Mouse (Mus musculus): ENCODE data around the gene Coro6. TPM values are rescaled to one million over a fixed set of nuclear protein-coding genes. Genes with fewer than 3 reads are reported as not detected.

Coro6 gene
- total and polyA plus RNA-seq, 2 experiments from 2014 or later: 30.1 to 45.8 TPM

DNA sequence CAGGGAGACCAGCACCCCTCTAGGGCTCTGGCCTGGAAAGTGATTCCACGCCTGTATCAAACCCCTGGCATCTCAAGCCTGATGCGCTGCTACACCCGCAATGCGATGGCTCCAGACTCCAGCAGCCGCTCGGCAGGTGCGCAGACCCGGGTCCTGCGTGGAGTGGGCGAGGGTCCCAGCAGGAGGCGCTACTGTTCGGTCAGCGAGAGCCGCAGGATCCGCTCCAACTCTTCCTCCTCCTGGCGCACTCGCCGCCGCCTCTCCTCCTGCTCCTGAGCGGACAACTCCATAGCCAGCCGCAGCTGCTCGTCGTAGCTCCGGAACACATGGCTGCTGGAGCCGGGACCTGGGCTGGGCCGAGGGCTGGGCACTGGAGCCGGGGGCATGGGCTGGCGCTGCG, 9.2 kb downstream of the Coro6 start:
- Histone ChIP-seq H3K4me2 (ENCODE audit: low read depth, low read length) (no peak overlapping the region), H3K4me1 (ENCODE audit: control insufficient read depth, insufficient read depth) (no peaks in the 10 kb centered on the region; the same call in 1 of the 2 replicates), H3K27me3 (ENCODE audit: control insufficient read depth, insufficient read depth, low read length) (no peaks in the 10 kb centered on the region), H3K36me3 (replicated peaks; ENCODE audit: control insufficient read depth, insufficient read depth, low read length) (peaks cover 11% of the 10 kb centered on the region), H3K9ac (replicated peaks; ENCODE audit: low read depth, low read length) (no peak overlapping the region), H3K4me3 (ENCODE audit: low read depth, low read length) (no peak overlapping the region), H3K27ac (ENCODE audit: low read depth) (no peak overlapping the region), H3K9me3 (replicated peaks; ENCODE audit: control insufficient read depth, low read length) (no peaks in the 10 kb centered on the region)
- no peak for DNase-seq (ENCODE audit: low spot score)
- no peak for TF ChIP-seq EP300 (IDR thresholded peaks at IDR 0.05; ENCODE audit: low read depth)
- no peak for TF ChIP-seq CTCF (IDR thresholded peaks at IDR 0.05; ENCODE audit: low read depth)
- ATAC-seq (ENCODE audit: insufficient read depth, low read depth): no peak
- 81% methylated on average over 29 of the region's 29 CpGs for WGBS

DNA sequence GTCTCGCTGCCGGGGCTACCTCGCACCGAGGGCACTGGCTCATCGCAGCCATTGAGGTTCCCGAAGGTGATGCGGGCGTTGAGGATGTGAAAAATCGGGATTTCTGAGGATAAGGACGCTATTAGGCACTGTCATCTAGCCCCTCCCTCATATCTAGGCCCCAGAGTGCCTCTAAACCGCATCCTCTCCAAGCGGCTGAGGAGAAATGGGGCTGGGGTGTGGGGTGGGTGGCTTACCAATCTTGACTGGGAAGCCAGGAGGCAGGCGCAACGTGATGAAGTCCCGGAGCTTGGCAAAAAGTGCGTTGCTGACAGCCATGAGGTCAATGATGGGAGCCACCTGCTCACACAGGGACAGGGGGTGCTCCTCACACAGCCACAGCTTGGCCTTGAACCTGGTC, 10.6 kb downstream of the Coro6 start:
- WGBS: 81% methylated on average over 16 of the region's 16 CpGs
- Histone ChIP-seq H3K36me3 (replicated peaks; ENCODE audit: control insufficient read depth, insufficient read depth, low read length) (peaks cover 11% of the 10 kb centered on the region), H3K9me3 (replicated peaks; ENCODE audit: control insufficient read depth, low read length) (no peaks in the 10 kb centered on the region), H3K27ac (ENCODE audit: low read depth) (no peak overlapping the region), H3K4me2 (ENCODE audit: low read depth, low read length) (no peak overlapping the region), H3K4me1 (ENCODE audit: control insufficient read depth, insufficient read depth) (no peaks in the 10 kb centered on the region; the same call in 1 of the 2 replicates), H3K4me3 (ENCODE audit: low read depth, low read length) (no peak overlapping the region), H3K27me3 (ENCODE audit: control insufficient read depth, insufficient read depth, low read length) (no peaks in the 10 kb centered on the region), H3K9ac (replicated peaks; ENCODE audit: low read depth, low read length) (no peak overlapping the region)
- no peak for TF ChIP-seq CTCF (IDR thresholded peaks at IDR 0.05; ENCODE audit: low read depth)
- ATAC-seq (ENCODE audit: insufficient read depth, low read depth) (no peak), DNase-seq (ENCODE audit: low spot score) (no peak)

DNA sequence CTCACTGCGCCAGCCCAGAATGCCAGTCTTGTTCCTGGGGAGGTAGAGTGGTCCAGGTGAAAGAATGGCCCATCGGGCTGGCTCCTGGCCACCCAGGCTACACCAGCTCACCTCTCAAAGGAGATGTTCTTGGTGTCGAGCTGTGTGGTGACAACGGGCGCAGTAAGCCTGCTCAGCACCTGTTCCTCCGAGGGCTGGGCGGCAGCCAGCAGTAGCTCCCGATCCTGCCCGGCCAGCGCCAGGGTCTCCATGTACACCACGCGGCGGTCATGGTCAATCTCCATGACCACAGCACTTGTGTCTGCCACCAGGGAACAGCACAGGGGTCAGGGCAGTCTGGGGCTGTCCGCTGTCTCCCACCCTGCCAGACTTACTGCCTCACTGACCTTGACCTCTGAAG, 14.0 kb downstream of the Coro6 start:
- Histone ChIP-seq H3K4me3 (ENCODE audit: low read depth, low read length) (no peak overlapping the region), H3K9ac (replicated peaks; ENCODE audit: low read depth, low read length) (no peak overlapping the region), H3K4me1 (ENCODE audit: control insufficient read depth, insufficient read depth) (no peaks in the 10 kb centered on the region), H3K27ac (ENCODE audit: low read depth) (no peak overlapping the region), H3K36me3 (replicated peaks; ENCODE audit: control insufficient read depth, insufficient read depth, low read length) (peaks cover 5% of the 10 kb centered on the region), H3K9me3 (replicated peaks; ENCODE audit: control insufficient read depth, low read length) (no peaks in the 10 kb centered on the region), H3K4me2 (ENCODE audit: low read depth, low read length) (no peak overlapping the region), H3K27me3 (ENCODE audit: control insufficient read depth, insufficient read depth, low read length) (no peaks in the 10 kb centered on the region)
- DNase-seq (ENCODE audit: low spot score) (no peak), ATAC-seq (ENCODE audit: insufficient read depth, low read depth) (no peak)
- WGBS: 92% methylated on average over 14 of the region's 14 CpGs
- no peak for TF ChIP-seq CTCF (IDR thresholded peaks at IDR 0.05; ENCODE audit: low read depth)
- no peak for TF ChIP-seq EP300 (IDR thresholded peaks at IDR 0.05; ENCODE audit: low read depth)

DNA sequence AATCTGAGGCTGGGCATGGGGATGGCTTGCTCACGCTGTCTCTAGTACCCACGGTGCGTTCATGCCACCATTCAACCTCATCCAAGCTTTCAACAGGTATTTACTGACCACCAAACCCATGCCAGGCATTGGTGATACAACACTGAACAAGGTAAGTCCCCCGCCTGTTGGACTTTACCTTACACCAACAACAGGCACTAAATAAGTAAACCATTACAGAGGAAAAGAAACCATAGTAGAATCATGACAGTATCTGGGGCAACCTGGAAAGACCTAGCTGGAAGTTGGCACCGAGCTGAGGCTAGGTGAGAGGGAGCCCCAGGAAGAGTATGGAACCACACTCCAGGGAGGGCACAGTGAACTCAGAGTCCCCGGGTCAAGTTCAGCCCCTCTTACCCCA, 14.7 kb downstream of the Coro6 start:
- 85% methylated on average over 6 of the region's 6 CpGs for WGBS

DNA sequence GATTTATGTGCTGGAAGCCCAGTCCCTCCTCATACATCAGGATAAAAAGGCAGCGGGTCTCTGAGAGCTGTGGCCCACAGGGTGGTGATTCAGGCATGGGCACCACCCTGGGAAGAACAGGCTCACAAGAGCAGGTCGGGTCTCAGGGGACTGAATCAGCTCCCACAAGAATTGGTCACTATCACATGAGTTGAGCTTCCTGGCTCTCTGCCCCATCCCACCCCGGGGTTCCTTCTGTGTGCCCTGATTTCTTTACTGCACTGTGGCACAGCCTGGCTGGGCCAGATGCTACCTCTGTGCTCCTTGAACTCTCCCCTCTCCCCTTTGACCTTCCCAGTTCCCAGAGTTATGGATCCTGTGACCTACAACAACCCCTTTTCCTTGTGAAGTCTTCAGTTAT, 20.8 kb downstream of the Coro6 start:
- peaks cover 6% of the 10 kb centered on the region for H3K4me1 ChIP-seq (ENCODE audit: control insufficient read depth, insufficient read depth)
- no peak overlapping the region for H3K4me3 ChIP-seq (ENCODE audit: low read depth, low read length)
- TF ChIP-seq CTCF (IDR thresholded peaks at IDR 0.05; ENCODE audit: low read depth) (no peak), EP300 (IDR thresholded peaks at IDR 0.05; ENCODE audit: low read depth) (no peak)
- no peaks in the 10 kb centered on the region for H3K9me3 ChIP-seq (replicated peaks; ENCODE audit: control insufficient read depth, low read length)
- no peak overlapping the region for H3K4me2 ChIP-seq (ENCODE audit: low read depth, low read length)
- no peaks in the 10 kb centered on the region for H3K36me3 ChIP-seq (replicated peaks; ENCODE audit: control insufficient read depth, insufficient read depth, low read length)
- 52% methylated on average over 3 of the region's 3 CpGs for WGBS
- ATAC-seq (ENCODE audit: insufficient read depth, low read depth): no peak
- H3K9ac ChIP-seq (replicated peaks; ENCODE audit: low read depth, low read length): no peak overlapping the region
- H3K27me3 ChIP-seq (ENCODE audit: control insufficient read depth, insufficient read depth, low read length): no peaks in the 10 kb centered on the region
- DNase-seq (ENCODE audit: low spot score): no peak
- no peak overlapping the region for H3K27ac ChIP-seq (ENCODE audit: low read depth)

More for the DNA sequence above, 14.7 kb downstream of the Coro6 start:
- Histone ChIP-seq H3K4me2 (ENCODE audit: low read depth, low read length) (no peak overlapping the region), H3K36me3 (replicated peaks; ENCODE audit: control insufficient read depth, insufficient read depth, low read length) (peaks cover 4% of the 10 kb centered on the region), H3K4me1 (ENCODE audit: control insufficient read depth, insufficient read depth) (no peaks in the 10 kb centered on the region), H3K9me3 (replicated peaks; ENCODE audit: control insufficient read depth, low read length) (no peaks in the 10 kb centered on the region), H3K27ac (ENCODE audit: low read depth) (no peak overlapping the region), H3K4me3 (ENCODE audit: low read depth, low read length) (no peak overlapping the region), H3K9ac (replicated peaks; ENCODE audit: low read depth, low read length) (no peak overlapping the region), H3K27me3 (ENCODE audit: control insufficient read depth, insufficient read depth, low read length) (no peaks in the 10 kb centered on the region)
- ATAC-seq (ENCODE audit: insufficient read depth, low read depth) (no peak), DNase-seq (ENCODE audit: low spot score) (no peak)
- no peak for TF ChIP-seq EP300 (IDR thresholded peaks at IDR 0.05; ENCODE audit: low read depth)
- TF ChIP-seq CTCF (IDR thresholded peaks at IDR 0.05; ENCODE audit: low read depth): no peak

GRCm38 (mm10) chr11:77483510-77484255, 21.5 kb downstream of the Coro6 start:
- TF ChIP-seq EP300 (IDR thresholded peaks at IDR 0.05; ENCODE audit: low read depth): no peak
- no peak for TF ChIP-seq CTCF (IDR thresholded peaks at IDR 0.05; ENCODE audit: low read depth)
- ATAC-seq (ENCODE audit: insufficient read depth, low read depth): no peak

More at GRCm38 (mm10) chr11:77483510-77484255, 21.5 kb downstream of the Coro6 start:
- 44% methylated on average over 11 of the region's 11 CpGs for WGBS
- no peak overlapping the region for H3K27ac ChIP-seq (ENCODE audit: low read depth)
- H3K27me3 ChIP-seq (ENCODE audit: control insufficient read depth, insufficient read depth, low read length): no peaks in the 10 kb centered on the region
- H3K4me2 ChIP-seq (ENCODE audit: low read depth, low read length): no peak overlapping the region
- H3K9me3 ChIP-seq (replicated peaks; ENCODE audit: control insufficient read depth, low read length): no peaks in the 10 kb centered on the region
- no peaks in the 10 kb centered on the region for H3K36me3 ChIP-seq (replicated peaks; ENCODE audit: control insufficient read depth, insufficient read depth, low read length)
- H3K4me1 ChIP-seq (ENCODE audit: control insufficient read depth, insufficient read depth): peaks cover 6% of the 10 kb centered on the region
- no peak overlapping the region for H3K9ac ChIP-seq (replicated peaks; ENCODE audit: low read depth, low read length)
- no peak for DNase-seq (ENCODE audit: low spot score)
- H3K4me3 ChIP-seq (ENCODE audit: low read depth, low read length): no peak overlapping the region

All from heart, postnatal 0 days (tissue).